Mouse (Mus musculus) neural tube, embryonic 14.5 days (tissue): ENCODE measurements around the gene Hcrt. TPM values are rescaled to one million over a fixed set of nuclear protein-coding genes. Genes with fewer than 3 reads are reported as not detected.

Experiments used
- ATAC-seq: fragments of 200-750 bp; cut with Nextera tagmentation; 2 replicates; pipeline ENCODE4 v1.8.0; 2017; ENCODE audit warnings: low read depth, mild to moderate bottlenecking, moderate TSS enrichment, moderate library complexity
- H3K27ac ChIP-seq: fragments of 300-500 bp; sonication (generic); 2 replicates; pipeline ENCODE4 v1.5.1; 2014; ENCODE audit warnings: low read depth, mild to moderate bottlenecking, control low read depth, low read length, moderate library complexity, mixed read lengths
- H3K27me3 ChIP-seq: fragments of 300-500 bp; sonication (generic); 2 replicates; pipeline ENCODE4 v1.6.1; 2014; ENCODE audit warnings: low read length; ENCODE audit not compliant: control insufficient read depth, insufficient read depth
- H3K36me3 ChIP-seq: fragments of 300-500 bp; sonication (generic); 2 replicates; pipeline ENCODE4 v1.6.1; 2014; ENCODE audit warnings: low read length, mixed read lengths; ENCODE audit not compliant: control insufficient read depth, insufficient read depth
- H3K4me1 ChIP-seq: fragments of 300-500 bp; sonication (generic); 2 replicates; pipeline ENCODE4 v1.6.1; 2014; ENCODE audit warnings: low read length; ENCODE audit not compliant: control insufficient read depth, insufficient read depth
- H3K4me2 ChIP-seq: fragments of 300-500 bp; sonication (generic); 2 replicates; pipeline ENCODE4 v1.6.1; 2014; ENCODE audit warnings: mild to moderate bottlenecking, low read depth, low read length, control low read depth
- H3K4me3 ChIP-seq: fragments of 300-500 bp; sonication (generic); 2 replicates; pipeline ENCODE4 v1.5.1; 2014; ENCODE audit warnings: low read depth, low read length, control low read depth, mixed read lengths
- H3K9ac ChIP-seq: fragments of 300-500 bp; sonication (generic); replicated peaks from 2 replicates; pipeline ENCODE4 v1.6.1; 2014; ENCODE audit warnings: low read depth, mild to moderate bottlenecking, control low read depth, low read length, mixed read lengths
- H3K9me3 ChIP-seq: fragments of 300-500 bp; sonication (generic); 2 replicates; pipeline ENCODE4 v1.6.1; 2016; ENCODE audit warnings: low read length; ENCODE audit not compliant: control insufficient read depth
- WGBS: fragments of 180-500 bp; shearing (Covaris S2); extraction: QIAGEN DNeasy Blood & Tissue Kit; methylation state at CpG from one replicate; pipeline ENCODE4 v1.1.7; 2014; 5-methylcytosine and 5-hydroxymethylcytosine counted together
- polyA plus RNA-seq: library from polyadenylated mRNA; unstranded; fragments of >200 nt; fragmentation: Nextera tagmentation; extraction: Ambion mirVana; gene quantifications from 2 replicates; pipeline ENCODE4 v1.2.1, GENCODE M21; 2014

Gene Hcrt
- 0.51 TPM in 1 of 2 replicates, not detected in the other for polyA plus RNA-seq

GRCm38 (mm10) chr11:100762831-100763230 lies at the start of gene Hcrt:
Gene Hcrt, minus strand, starts transcription at chr11:100762931.
- Histone ChIP-seq H3K9ac (peak within 1 kb of the TSS; percentile 52), H3K9me3 (no peaks in the 10 kb centered on the region), H3K27ac (no peak within 1 kb of the TSS), H3K4me1 (no peaks in the 10 kb centered on the region), H3K36me3 (no peaks in the 10 kb centered on the region), H3K4me3 (peak within 1 kb of the TSS; percentile 37), H3K4me2 (peak within 1 kb of the TSS; percentile 54), H3K27me3 (peaks cover 8% of the 10 kb centered on the region; the same call in 1 of the 2 replicates)
- 91% methylated on average over 7 of the region's 7 CpGs for WGBS
- ATAC-seq, result no peak

- no peak overlapping the region for H3K4me2 ChIP-seq
- H3K36me3 ChIP-seq, result no peaks in the 10 kb centered on the region
- no peak overlapping the region for H3K9ac ChIP-seq
- no peak overlapping the region for H3K4me3 ChIP-seq
- 96% methylated on average over 2 of the region's 2 CpGs for WGBS
- no peak overlapping the region for H3K27ac ChIP-seq
- H3K4me1 ChIP-seq, result no peaks in the 10 kb centered on the region
- no peaks in the 10 kb centered on the region for H3K9me3 ChIP-seq
- ATAC-seq, result no peak
- no peaks in the 10 kb centered on the region for H3K27me3 ChIP-seq
Measured at GRCm38 (mm10) chr11:100811132-100811531, 48.4 kb upstream of the Hcrt start.

GRCm38 (mm10) chr11:100810516-100810915 lies 47.8 kb upstream of the Hcrt start:
- Histone ChIP-seq H3K9me3 (no peaks in the 10 kb centered on the region), H3K4me1 (no peaks in the 10 kb centered on the region), H3K27me3 (no peaks in the 10 kb centered on the region), H3K4me3 (no peak overlapping the region), H3K27ac (no peak overlapping the region), H3K36me3 (no peaks in the 10 kb centered on the region), H3K4me2 (no peak overlapping the region), H3K9ac (no peak overlapping the region)
- WGBS, result 80% methylated on average over 9 of the region's 9 CpGs
- ATAC-seq, result no peak

- no peak overlapping the region for H3K27ac ChIP-seq
- whole genome bisulfite sequencing, result 75% methylated on average over 20 of the region's 20 CpGs
- no peak overlapping the region for H3K4me2 ChIP-seq
- H3K9ac ChIP-seq, result no peak overlapping the region
- H3K4me1 ChIP-seq, result no peaks in the 10 kb centered on the region
- H3K36me3 ChIP-seq, result peaks cover 4% of the 10 kb centered on the region; the same call in 1 of the 2 replicates
- no peak for ATAC-seq
- no peak overlapping the region for H3K4me3 ChIP-seq
- H3K9me3 ChIP-seq, result no peaks in the 10 kb centered on the region
- H3K27me3 ChIP-seq, result no peaks in the 10 kb centered on the region
Measured at GRCm38 (mm10) chr11:100806380-100807305, 43.9 kb upstream of the Hcrt start.

GRCm38 (mm10) chr11:100805535-100805934 lies 42.8 kb upstream of the Hcrt start:
- H3K27ac ChIP-seq, result no peak overlapping the region
- H3K9me3 ChIP-seq, result no peaks in the 10 kb centered on the region
- H3K9ac ChIP-seq, result no peak overlapping the region
- peaks cover 4% of the 10 kb centered on the region; the same call in 1 of the 2 replicates for H3K36me3 ChIP-seq
- no peak overlapping the region for H3K4me2 ChIP-seq
- no peaks in the 10 kb centered on the region for H3K4me1 ChIP-seq
- ATAC-seq, result no peak
- WGBS, result 87% methylated on average over 7 of the region's 7 CpGs
- H3K27me3 ChIP-seq, result no peaks in the 10 kb centered on the region
- H3K4me3 ChIP-seq, result no peak overlapping the region

GRCm38 (mm10) chr11:100804409-100804808 lies 41.7 kb upstream of the Hcrt start:
- Histone ChIP-seq H3K36me3 (peaks cover 4% of the 10 kb centered on the region; the same call in 1 of the 2 replicates), H3K27ac (no peak overlapping the region), H3K4me3 (no peak overlapping the region), H3K9me3 (no peaks in the 10 kb centered on the region), H3K27me3 (no peaks in the 10 kb centered on the region), H3K4me1 (no peaks in the 10 kb centered on the region), H3K4me2 (no peak overlapping the region), H3K9ac (no peak overlapping the region)
- ATAC-seq, result no peak
- 97% methylated on average over 10 of the region's 10 CpGs for WGBS

GRCm38 (mm10) chr11:100799426-100799825 lies 36.7 kb upstream of the Hcrt start:
- Histone ChIP-seq H3K27ac (no peak overlapping the region), H3K36me3 (peaks cover 4% of the 10 kb centered on the region; the same call in 1 of the 2 replicates), H3K9me3 (no peaks in the 10 kb centered on the region), H3K4me2 (no peak overlapping the region), H3K9ac (no peak overlapping the region), H3K27me3 (no peaks in the 10 kb centered on the region), H3K4me3 (no peak overlapping the region), H3K4me1 (no peaks in the 10 kb centered on the region)
- ATAC-seq, result no peak
- WGBS, result 32% methylated on average over 5 of the region's 5 CpGs

- no peak for ATAC-seq
- H3K9me3 ChIP-seq, result no peaks in the 10 kb centered on the region
- no peaks in the 10 kb centered on the region for H3K27me3 ChIP-seq
- no peak overlapping the region for H3K9ac ChIP-seq
- no peaks in the 10 kb centered on the region for H3K4me1 ChIP-seq
- no peaks in the 10 kb centered on the region; the same call in 1 of the 2 replicates for H3K36me3 ChIP-seq
- no peak overlapping the region for H3K4me2 ChIP-seq
- no peak overlapping the region for H3K27ac ChIP-seq
- H3K4me3 ChIP-seq, result no peak overlapping the region
- 66% methylated on average over 8 of the region's 8 CpGs for WGBS
Measured at GRCm38 (mm10) chr11:100796585-100796984, 33.9 kb upstream of the Hcrt start.

- Histone ChIP-seq H3K4me3 (no peak overlapping the region), H3K27ac (no peak overlapping the region), H3K36me3 (no peaks in the 10 kb centered on the region; the same call in 1 of the 2 replicates), H3K27me3 (no peaks in the 10 kb centered on the region), H3K4me1 (no peaks in the 10 kb centered on the region), H3K9me3 (no peaks in the 10 kb centered on the region), H3K9ac (no peak overlapping the region), H3K4me2 (no peak overlapping the region)
- WGBS, result 96% methylated on average over 2 of the region's 2 CpGs
- ATAC-seq, result no peak
Measured at GRCm38 (mm10) chr11:100795386-100795785, 32.7 kb upstream of the Hcrt start.
